Mouse (Mus musculus) gastrocnemius, adult 8-10 months (tissue): ENCODE results near the gene Gbp3. TPM values are rescaled to one million over a fixed set of nuclear protein-coding genes. Genes with fewer than 3 reads are reported as not detected.

Source experiments
- DNase-seq, 2 experiments: peaks; one replicate each; pipeline ENCODE4 v3.0.0; 2022; ENCODE audit warnings: low spot score in 2 of 2
- total RNA-seq, 4 experiments: library from RNA; stranded (reverse); gene quantifications; 2 replicates each; pipeline ENCODE4 v1.2.4; 2022

The Gbp3 gene
- total RNA-seq, 4 experiments from 2014 or later = 2.2 to 3.3 (median 2.6) TPM

GRCm38 (mm10) chr3:142587386-142587785, 27.6 kb downstream of the Gbp3 start:
- no peak for DNase-seq

GRCm38 (mm10) chr3:142588888-142589287, 29.1 kb downstream of the Gbp3 start:
- no peak for DNase-seq

GRCm38 (mm10) chr3:142590431-142591067, 30.7 kb downstream of the Gbp3 start:
- no peak for DNase-seq

- no peak for DNase-seq
These were observed 34.7 kb downstream of the Gbp3 start, which contains the start of gene Gbp2b for GRCm38 (mm10) chr3:142594547-142594946. Gbp2b (plus strand) TSS chr3:142594847.

- no peak for DNase-seq
These were observed 38.1 kb downstream of the Gbp3 start for GRCm38 (mm10) chr3:142597923-142598322.

GRCm38 (mm10) chr3:142601675-142602074, 41.8 kb downstream of the Gbp3 start:
- no peak for DNase-seq

- DNase-seq = no peak
These were observed 58.8 kb downstream of the Gbp3 start for GRCm38 (mm10) chr3:142618658-142619057.

GRCm38 (mm10) chr3:142619606-142620005, 59.8 kb downstream of the Gbp3 start:
- no peak for DNase-seq

GRCm38 (mm10) chr3:142620111-142620955, 60.5 kb downstream of the Gbp3 start, which contains the start of gene Gbp2:
Gbp2 (plus strand) TSS chr3:142620602.
- peak in 1 of 2 experiments; percentile 7 for DNase-seq

GRCm38 (mm10) chr3:142620956-142621562, 61.2 kb downstream of the Gbp3 start:
- DNase-seq = no peak

Other genes starting within 250 kb of the Gbp3 start
- gene Pdlim5, start 164.3 kb upstream of the Gbp3 start, total RNA-seq = 100 to 1,000 TPM; 455 to 713 (median 513) TPM
- 1 to 10 TPM; 1.7 to 3.7 (median 2.1) TPM for gene Gbp5, start 66.0 kb upstream of the Gbp3 start, total RNA-seq
- 1 to 10 TPM; 3.0 to 7.7 (median 5.5) TPM for gene Gbp7, start 29.7 kb upstream of the Gbp3 start, total RNA-seq
- gene Gbp2b, start 34.8 kb downstream of the Gbp3 start, total RNA-seq = not detected
- 1 to 10 TPM; 2.1 to 3.7 (median 2.8) TPM for gene Gbp2, start 60.6 kb downstream of the Gbp3 start, total RNA-seq
- 10 to 100 TPM in 3 of 4 experiments, 1 to 10 TPM in 1; 7.4 to 11.1 (median 10.6) TPM for gene Kyat3, start 141.0 kb downstream of the Gbp3 start, total RNA-seq
- 10 to 100 TPM; 12.9 to 14.9 (median 13.2) TPM for gene Gtf2b, start 205.0 kb downstream of the Gbp3 start, total RNA-seq